Mouse (Mus musculus) liver, postnatal 0 days (tissue): ENCODE measurements around the gene Gm14226. TPM values are rescaled to one million over a fixed set of nuclear protein-coding genes. Genes with fewer than 3 reads are reported as not detected.

Experiments
- ATAC-seq: fragments of 200-750 bp; cut with Nextera tagmentation; 2 replicates; pipeline ENCODE4 v1.8.0; 2017; ENCODE audit warnings: mild to moderate bottlenecking, moderate library complexity
- DNase-seq: peaks from one replicate; pipeline ENCODE4 v3.0.0-alpha.2; 2016
- H3K27ac ChIP-seq: fragments of 300-500 bp; sonication (generic); 2 replicates; pipeline ENCODE4 v1.5.1; 2014; ENCODE audit warnings: antibody characterized with exemption, moderate library complexity, mild to moderate bottlenecking, low read depth
- H3K27me3 ChIP-seq: fragments of 300-500 bp; sonication (generic); 2 replicates; pipeline ENCODE4 v1.6.1; 2014; ENCODE audit warnings: low read length, control low read depth, mixed read lengths; ENCODE audit not compliant: insufficient read depth
- H3K36me3 ChIP-seq: fragments of 300-500 bp; sonication (generic); replicated peaks from 2 replicates; pipeline ENCODE4 v1.6.1; 2014; ENCODE audit warnings: mild to moderate bottlenecking, control low read depth, low read length, moderate library complexity, mixed read lengths; ENCODE audit not compliant: insufficient read depth
- H3K4me1 ChIP-seq: fragments of 300-500 bp; sonication (generic); 2 replicates; pipeline ENCODE4 v1.6.1; 2014; ENCODE audit warnings: antibody characterized with exemption, mild to moderate bottlenecking, control low read depth; ENCODE audit not compliant: insufficient read depth
- H3K4me2 ChIP-seq: fragments of 300-500 bp; sonication (generic); 2 replicates; pipeline ENCODE4 v1.6.1; 2014; ENCODE audit warnings: low read depth, mild to moderate bottlenecking, low read length, moderate library complexity, mixed read lengths
- H3K4me3 ChIP-seq: fragments of 300-500 bp; sonication (generic); 2 replicates; pipeline ENCODE4 v1.5.1; 2014; ENCODE audit warnings: low read depth, low read length
- H3K9ac ChIP-seq: fragments of 300-500 bp; sonication (generic); replicated peaks from 2 replicates; pipeline ENCODE4 v1.6.1; 2014; ENCODE audit warnings: mild to moderate bottlenecking, moderate library complexity
- H3K9me3 ChIP-seq: fragments of 300-500 bp; sonication (generic); 2 replicates; pipeline ENCODE4 v1.6.1; 2016; ENCODE audit warnings: mild to moderate bottlenecking, control low read depth, low read length, mixed read lengths
- CTCF ChIP-seq: sonication (generic); IDR thresholded peaks from 2 replicates; pipeline ENCODE4 v1.5.1; 2016; ENCODE audit warnings: antibody characterized with exemption, low read depth
- EP300 ChIP-seq: IDR thresholded peaks from 2 replicates; pipeline ENCODE4 v1.6.1; 2016; ENCODE audit warnings: antibody characterized with exemption, low read depth, mild to moderate bottlenecking
- WGBS: fragments of 180-500 bp; shearing (Covaris S2); extraction: QIAGEN DNeasy Blood & Tissue Kit; methylation state at CpG from one replicate; pipeline ENCODE4 v1.1.7; 2014; ENCODE audit not compliant: insufficient replicate concordance; 5-methylcytosine and 5-hydroxymethylcytosine counted together
- polyA plus RNA-seq: library from polyadenylated mRNA; unstranded; fragments of >200 nt; fragmentation: Nextera tagmentation; extraction: Ambion mirVana; gene quantifications from 2 replicates; pipeline ENCODE4 v1.2.1, GENCODE M21; 2015

The Gm14226 gene
- polyA plus RNA-seq, 1 experiment from 2014 or later, result 1.0 TPM

DNA sequence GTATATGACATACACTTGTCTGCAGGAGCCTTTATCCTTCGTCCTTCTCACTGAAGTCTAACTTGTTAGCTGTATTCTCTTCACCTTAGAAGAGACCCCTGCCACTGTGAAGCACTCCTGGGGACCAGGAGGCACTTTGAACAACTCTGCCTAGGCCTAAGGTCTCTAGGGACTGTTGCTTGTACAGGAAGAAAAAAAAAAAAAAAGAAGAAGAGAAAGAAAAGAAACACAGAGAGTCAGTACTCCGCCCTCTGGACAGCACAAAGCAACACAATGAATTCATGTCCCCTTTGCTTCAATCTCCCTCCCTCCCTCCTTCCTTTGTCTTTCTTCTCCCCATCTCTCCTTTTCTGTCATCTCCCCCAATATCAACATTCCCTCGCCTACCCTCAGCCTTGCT, 27.0 kb downstream of the Gm14226 start:
- WGBS, result 61% methylated on average over 3 of the region's 3 CpGs
- no peaks in the 10 kb centered on the region for H3K27me3 ChIP-seq
- ATAC-seq, result no peak

DNA sequence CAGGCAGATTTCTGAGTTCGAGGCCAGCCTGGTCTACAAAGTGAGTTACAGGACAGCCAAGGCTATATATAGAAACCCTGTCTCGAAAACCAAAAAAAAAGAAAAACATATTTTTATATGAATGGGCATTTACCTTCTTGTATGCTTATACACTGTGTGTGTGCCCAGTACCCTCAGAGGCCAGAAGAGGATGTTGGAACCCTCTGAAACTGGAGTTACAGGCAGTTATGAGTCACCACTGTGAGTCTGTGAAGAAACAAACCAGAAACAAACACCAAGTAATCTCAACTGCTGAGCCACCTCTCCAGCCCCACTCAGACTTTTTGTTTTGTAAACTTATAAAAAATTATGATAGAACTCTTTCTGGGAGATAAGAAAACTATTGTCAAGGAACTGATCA, 28.7 kb downstream of the Gm14226 start:
- 72% methylated on average over 2 of the region's 2 CpGs for WGBS
- H3K9me3 ChIP-seq, result no peaks in the 10 kb centered on the region

More for the DNA sequence above, 27.0 kb downstream of the Gm14226 start:
- no peak overlapping the region for H3K4me3 ChIP-seq
- no peak overlapping the region for H3K27ac ChIP-seq
- H3K4me1 ChIP-seq, result peaks cover 2% of the 10 kb centered on the region
- DNase-seq, result no peak
- H3K9me3 ChIP-seq, result no peaks in the 10 kb centered on the region
- no peak overlapping the region for H3K9ac ChIP-seq
- TF ChIP-seq EP300 (no peak), CTCF (no peak)
- H3K36me3 ChIP-seq, result no peaks in the 10 kb centered on the region
- no peak overlapping the region for H3K4me2 ChIP-seq

DNA sequence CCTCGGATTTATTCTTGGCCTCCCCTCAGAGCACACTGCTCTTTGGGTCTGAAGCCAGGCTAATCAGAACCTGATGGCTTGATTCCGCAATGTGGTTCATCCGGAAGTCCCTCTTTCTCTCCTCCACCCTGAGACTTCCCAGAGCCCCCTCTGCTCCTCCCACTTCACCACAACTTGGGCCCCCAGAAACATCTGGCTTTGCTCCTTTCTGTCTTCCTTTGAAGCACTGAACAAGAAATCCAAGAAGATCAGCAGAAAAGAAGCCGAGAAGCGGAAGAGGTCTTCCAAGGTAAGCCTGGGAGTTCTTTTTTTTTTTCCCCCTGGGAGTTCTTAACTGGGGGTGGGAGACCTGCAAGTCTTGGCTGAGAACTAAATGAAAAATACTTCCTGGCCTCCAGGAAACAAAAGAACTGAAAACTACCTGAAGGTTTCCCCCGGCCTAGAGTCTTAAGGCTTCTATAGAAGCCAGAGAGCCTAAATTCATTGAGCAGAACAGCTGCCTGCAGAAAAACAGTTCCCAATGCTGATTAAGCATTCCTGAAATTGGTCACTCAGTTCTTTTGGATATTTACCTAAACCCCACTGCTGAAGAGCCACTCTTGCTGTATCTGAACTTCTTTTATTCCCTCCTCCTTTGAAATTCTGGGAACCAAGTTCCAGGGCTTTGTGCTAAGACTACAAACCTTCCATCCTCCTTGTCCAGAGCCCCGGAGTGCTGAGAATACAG, 29.5 kb downstream of the Gm14226 start:
- no peak overlapping the region for H3K27ac ChIP-seq
- H3K4me2 ChIP-seq, result no peak overlapping the region
- no peak for DNase-seq
- TF ChIP-seq EP300 (no peak), CTCF (no peak)
- H3K27me3 ChIP-seq, result no peaks in the 10 kb centered on the region
- H3K9ac ChIP-seq, result no peak overlapping the region
- no peaks in the 10 kb centered on the region for H3K9me3 ChIP-seq
- no peak for ATAC-seq
- H3K4me3 ChIP-seq, result no peak overlapping the region
- 70% methylated on average over 7 of the region's 7 CpGs for WGBS
- H3K4me1 ChIP-seq, result peaks cover 16% of the 10 kb centered on the region
- H3K36me3 ChIP-seq, result no peaks in the 10 kb centered on the region

More for the DNA sequence above, 28.7 kb downstream of the Gm14226 start:
- DNase-seq, result no peak
- no peak for TF ChIP-seq EP300
- TF ChIP-seq CTCF, result no peak
- Histone ChIP-seq H3K4me3 (no peak overlapping the region), H3K4me1 (peaks cover 15% of the 10 kb centered on the region), H3K36me3 (no peaks in the 10 kb centered on the region), H3K9ac (no peak overlapping the region), H3K27ac (no peak overlapping the region), H3K27me3 (no peaks in the 10 kb centered on the region), H3K4me2 (no peak overlapping the region)
- no peak for ATAC-seq

GRCm38 (mm10) chr2:155050108-155050503, 32.0 kb downstream of the Gm14226 start:
- Histone ChIP-seq H3K27ac (peak overlapping the region; percentile 95), H3K4me2 (peak overlapping the region; percentile 94), H3K4me1 (peaks cover 19% of the 10 kb centered on the region), H3K36me3 (no peaks in the 10 kb centered on the region), H3K4me3 (peak overlapping the region; percentile 51), H3K9ac (peak overlapping the region; percentile 70), H3K9me3 (no peaks in the 10 kb centered on the region), H3K27me3 (no peaks in the 10 kb centered on the region)
- DNase-seq (no peak), ATAC-seq (no peak)
- WGBS, result 29% methylated on average over 5 of the region's 5 CpGs
- TF ChIP-seq EP300 (no peak), CTCF (no peak)

DNA sequence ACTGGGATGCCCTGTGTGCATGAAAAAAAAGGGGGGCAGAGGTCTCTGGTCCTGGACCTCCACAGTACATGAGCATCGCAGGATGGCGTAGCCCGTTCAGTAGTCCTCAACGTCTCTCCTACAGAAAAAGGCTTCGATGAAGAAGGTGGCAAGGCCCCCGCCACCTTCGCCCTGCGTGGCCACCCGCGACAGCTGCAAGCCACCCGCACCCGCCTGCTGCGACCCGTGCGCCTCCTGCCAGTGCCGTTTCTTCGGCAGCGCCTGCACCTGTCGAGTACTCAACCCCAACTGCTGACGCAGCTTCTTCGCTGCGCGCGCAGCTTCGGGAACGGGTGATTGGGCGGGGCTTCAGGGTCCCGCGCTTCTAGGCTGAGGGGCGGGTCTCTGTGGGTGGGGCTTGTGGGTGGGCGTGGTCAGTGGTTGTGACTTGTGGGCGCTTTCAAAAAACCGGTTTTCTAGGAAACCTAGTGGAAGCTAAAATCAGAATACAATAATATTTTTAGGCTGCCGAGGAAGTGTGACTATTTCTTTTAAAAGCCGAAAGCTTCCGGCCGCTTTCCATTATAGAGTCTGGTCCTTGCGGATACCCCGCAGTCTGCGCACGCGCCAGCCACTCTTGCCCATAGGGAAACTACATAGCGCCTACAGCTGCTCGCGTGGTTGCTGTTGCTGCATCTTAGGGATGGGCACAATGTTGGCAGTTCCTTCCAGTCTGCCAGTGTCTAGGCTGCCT, 32.6 kb downstream of the Gm14226 start:
- DNase-seq (peak; percentile 99), ATAC-seq (peak; percentile 79)
- TF ChIP-seq EP300 (no peak; the same call in 1 of the 2 replicates), CTCF (no peak)
- Histone ChIP-seq H3K9me3 (no peaks in the 10 kb centered on the region), H3K27me3 (no peaks in the 10 kb centered on the region), H3K9ac (peak overlapping the region; percentile 70), H3K4me1 (peaks cover 23% of the 10 kb centered on the region), H3K4me2 (peak overlapping the region; percentile 94), H3K4me3 (peak overlapping the region; percentile 51), H3K36me3 (no peaks in the 10 kb centered on the region), H3K27ac (peak overlapping the region; percentile 95)
- under 1% methylated on average over 45 of the region's 45 CpGs for WGBS

DNA sequence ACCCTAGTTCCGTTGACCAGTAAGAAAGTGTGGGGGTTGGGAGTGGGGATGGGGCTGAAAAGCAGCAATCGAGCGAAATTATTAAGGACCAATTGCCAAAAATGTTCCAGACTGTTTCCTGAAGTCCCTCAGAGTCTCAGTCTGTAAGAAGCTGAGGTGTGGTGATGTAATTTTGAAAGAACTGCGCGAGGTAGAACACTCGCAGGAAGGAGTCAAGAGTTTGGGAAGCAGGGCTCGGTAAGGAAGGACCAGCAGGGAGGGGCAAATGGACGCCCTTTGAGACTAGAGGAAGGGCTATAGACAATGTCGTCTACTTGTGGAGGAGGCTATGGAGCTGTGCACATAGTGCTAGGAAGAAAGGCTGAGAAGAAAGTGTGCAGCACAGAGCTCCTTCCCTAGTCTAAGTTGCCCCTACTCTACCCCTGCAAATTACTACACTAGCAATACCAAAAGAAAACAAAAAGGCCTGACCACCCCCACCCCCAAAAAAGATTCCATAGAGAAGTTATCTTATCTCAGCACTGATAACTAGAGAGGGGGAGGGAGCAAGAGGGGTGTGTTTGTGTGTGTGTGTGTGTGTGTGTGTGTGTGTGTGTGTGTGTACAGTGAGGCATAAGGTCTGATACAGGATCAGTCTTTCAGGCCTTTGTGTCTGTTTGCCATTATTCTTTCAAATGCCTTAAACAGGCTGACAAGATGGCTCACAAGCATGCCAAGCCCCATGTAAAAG, 33.7 kb downstream of the Gm14226 start:
- no peak for DNase-seq
- TF ChIP-seq CTCF (no peak), EP300 (no peak)
- Histone ChIP-seq H3K27ac (peak overlapping the region; percentile 95), H3K9me3 (no peaks in the 10 kb centered on the region), H3K27me3 (no peaks in the 10 kb centered on the region), H3K4me1 (peaks cover 25% of the 10 kb centered on the region), H3K4me3 (peak overlapping the region; percentile 51), H3K4me2 (peak overlapping the region; percentile 94), H3K36me3 (no peaks in the 10 kb centered on the region), H3K9ac (peak overlapping the region; percentile 70)
- WGBS, result 16% methylated on average over 9 of the region's 9 CpGs
- no peak for ATAC-seq
